Mouse (Mus musculus): ENCODE data around the gene Gjd2.

- no peak for TF ChIP-seq CTCF (IDR thresholded peaks at IDR 0.05; ENCODE audit: borderline replicate concordance, extremely low read depth, insufficient read depth, insufficient read length)
- no peak for TF ChIP-seq POLR2A (IDR thresholded peaks at IDR 0.05; ENCODE audit: borderline replicate concordance, extremely low read depth, insufficient read depth, insufficient read length, poor library complexity, severe bottlenecking)
Measured at GRCm38 (mm10) chr2:114032259-114032658, 18.8 kb upstream of the Gjd2 start.

Data from brain, embryonic 14.5 days (tissue).